Mouse (Mus musculus) embryonic fibroblast, embryonic 13.5 days (primary cell): ENCODE measurements around the gene Gss.

Experiments used
- CTCF ChIP-seq: IDR thresholded peaks from 2 replicates; pipeline ENCODE4 v1.5.1; 2011; ENCODE audit warnings: mild to moderate bottlenecking, control low read depth, low read length, moderate library complexity, borderline replicate concordance; ENCODE audit not compliant: insufficient read depth
- POLR2A ChIP-seq: IDR thresholded peaks from 2 replicates; pipeline ENCODE4 v1.6.1; 2011; ENCODE audit warnings: low read depth, mild to moderate bottlenecking, control low read depth, low read length, moderate library complexity

DNA sequence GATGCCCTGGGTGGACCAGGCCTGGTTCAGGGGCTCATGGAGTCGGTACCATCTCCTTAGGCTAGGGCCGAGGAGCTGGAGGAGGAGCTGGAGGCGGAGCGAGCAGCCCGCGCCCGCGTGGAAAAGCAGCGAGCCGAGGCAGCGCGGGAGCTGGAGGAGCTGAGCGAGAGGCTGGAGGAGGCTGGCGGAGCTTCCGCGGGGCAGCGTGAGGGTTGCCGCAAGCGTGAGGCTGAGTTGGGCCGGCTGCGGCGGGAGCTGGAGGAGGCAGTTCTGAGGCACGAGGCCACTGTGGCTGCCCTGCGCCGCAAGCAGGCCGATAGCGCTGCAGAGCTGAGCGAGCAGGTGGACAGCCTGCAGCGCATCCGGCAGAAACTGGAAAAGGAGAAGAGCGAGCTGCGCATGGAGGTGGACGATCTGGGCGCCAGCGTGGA is 36.6 kb upstream of the Gss start:
- TF ChIP-seq CTCF, result no peak
- no peak for TF ChIP-seq POLR2A
